Mouse (Mus musculus) granulocyte monocyte progenitor cell, adult 5-6 weeks (primary cell): ENCODE data around the gene Bbx. TPM values are rescaled to one million over a fixed set of nuclear protein-coding genes. Genes with fewer than 3 reads are reported as not detected.

ENCODE experiments used
- ATAC-seq: replicated peaks from 2 replicates; pipeline ENCODE4 v1.8.0; 2016; ENCODE audit warnings: mild to moderate bottlenecking, moderate TSS enrichment, inconsistent platforms; ENCODE audit not compliant: poor library complexity, severe bottlenecking
- total RNA-seq, 2 experiments: library from RNA; stranded (forward) in 1 of 2; stranded (reverse) in 1 of 2; fragments of 200-712, 200-1000 nt in 1 of 2; fragments of >200 nt in 1 of 2; fragmentation: Nextera tagmentation in 1 of 2; gene quantifications; 2 replicates each; pipeline ENCODE4 v1.2.3; 2014 to 2017

Gene Bbx
- total RNA-seq, 2 experiments from 2014 or later: 22.8 to 33.7 TPM

DNA sequence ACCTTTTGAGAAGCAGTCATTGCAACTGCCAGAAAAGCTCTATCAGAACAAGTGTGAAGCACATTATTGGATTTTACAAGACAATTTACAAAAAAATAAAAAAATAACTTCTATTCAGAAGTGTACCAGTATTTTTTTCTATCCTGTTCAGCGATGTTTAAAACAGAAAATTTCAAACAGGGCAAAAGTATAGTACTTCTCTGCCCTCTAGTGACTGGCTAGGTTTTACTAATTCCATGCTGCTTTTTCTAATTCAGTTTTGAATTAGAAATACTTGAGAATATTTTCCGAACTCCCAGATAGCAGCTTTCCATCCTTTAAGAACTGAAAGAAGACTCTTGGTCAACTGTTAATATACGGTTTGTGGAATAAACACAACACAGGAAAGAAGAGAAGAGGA is 110.8 kb downstream of the Bbx start:
- no peak for ATAC-seq

DNA sequence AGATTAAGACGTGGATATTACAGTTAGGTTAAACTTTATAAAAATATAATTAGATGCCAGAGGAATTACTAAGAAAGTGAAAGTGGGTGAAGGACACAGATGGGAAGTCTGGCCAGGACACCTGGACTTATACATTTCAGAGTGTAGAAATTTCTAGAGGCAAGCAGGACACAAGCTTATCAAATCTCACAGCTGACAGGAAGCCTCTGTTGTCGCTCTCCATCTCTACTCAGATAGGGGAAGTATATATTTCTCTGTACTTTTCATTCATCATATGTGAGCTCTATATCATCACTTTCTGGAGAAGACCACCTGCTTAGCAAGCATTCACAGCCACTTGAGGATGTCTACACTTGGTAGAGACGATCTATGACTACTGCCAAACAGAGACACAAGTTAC is 113.9 kb downstream of the Bbx start:
- ATAC-seq: no peak

DNA sequence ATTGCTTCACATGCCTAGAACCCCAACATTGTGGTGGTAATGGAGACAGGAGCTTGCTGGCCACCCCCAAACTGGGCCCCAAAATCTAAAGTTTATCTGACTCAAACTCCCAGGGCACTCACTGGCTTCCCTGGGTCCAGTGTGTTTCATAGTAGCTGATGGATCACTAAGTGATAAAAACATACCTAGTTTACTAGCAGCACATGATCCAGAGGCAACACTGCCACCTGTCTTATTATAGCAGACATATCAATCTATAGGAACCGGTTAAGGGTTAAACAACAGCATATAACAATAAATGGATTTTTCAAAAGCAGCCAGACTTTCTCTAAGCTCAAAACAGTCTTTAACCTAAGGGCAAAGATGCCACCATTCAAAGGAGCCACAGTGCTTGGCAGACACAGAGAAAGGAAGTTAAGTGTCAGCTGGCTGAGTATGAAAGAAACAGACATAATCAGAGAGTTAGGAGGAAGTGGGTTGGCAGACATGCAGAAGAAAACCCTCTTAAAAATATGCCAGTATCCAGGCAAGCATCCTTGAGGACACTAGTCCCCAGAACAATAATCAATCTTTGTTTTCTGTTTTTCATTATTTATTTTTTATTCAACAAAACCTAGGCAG is 116.7 kb downstream of the Bbx start:
- ATAC-seq: 0 out of 2 replicates have a peak, but pooled peaks have one; percentile 14

DNA sequence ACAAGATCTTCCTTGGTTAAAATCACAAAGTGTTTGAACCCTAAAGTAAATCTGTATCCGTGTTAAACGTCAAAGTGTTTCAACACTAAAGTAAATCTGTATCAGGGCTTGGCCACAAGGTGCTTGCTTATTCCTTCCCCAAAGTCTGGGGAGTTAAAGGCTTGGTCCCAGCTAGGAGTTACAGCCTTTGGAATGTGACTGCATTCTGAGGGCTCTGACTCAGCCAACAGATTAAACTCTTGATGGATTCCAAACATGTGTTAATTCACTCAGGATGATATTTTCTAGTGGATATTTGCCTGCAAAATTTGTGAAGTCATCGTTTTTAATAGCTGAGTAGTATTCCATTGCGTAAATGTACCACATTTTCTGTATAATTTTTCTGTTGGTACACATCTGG is 120.6 kb downstream of the Bbx start:
- ATAC-seq: no peak

DNA sequence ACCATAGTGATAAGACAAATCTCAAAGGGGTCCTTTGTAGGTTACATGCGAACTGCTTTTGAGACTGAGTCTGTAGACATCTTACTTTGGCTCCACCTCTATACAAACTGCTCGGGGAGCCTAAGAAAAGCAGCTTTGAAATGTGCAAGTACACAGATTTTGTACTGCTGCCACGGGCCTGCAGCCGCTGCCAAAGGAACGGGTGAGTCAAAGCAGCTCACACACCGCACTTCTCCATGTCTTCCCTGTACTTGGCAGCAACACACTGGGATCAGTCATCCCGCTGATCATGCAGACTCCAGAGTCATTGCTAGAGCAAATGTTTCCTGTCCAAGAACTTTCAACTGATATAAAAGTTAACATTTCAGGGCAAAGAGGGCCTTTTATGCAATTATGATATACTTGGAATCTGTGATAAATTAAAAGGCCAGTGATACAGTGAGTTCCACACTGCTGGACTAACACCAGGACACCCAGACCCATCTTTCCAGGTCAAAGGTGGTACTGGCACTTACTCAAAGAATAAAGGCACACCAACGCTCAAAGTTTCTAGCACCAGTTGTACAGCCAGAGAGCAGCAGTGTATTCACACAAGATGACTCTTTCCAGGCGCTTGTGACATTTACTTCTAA is 122.7 kb downstream of the Bbx start:
- ATAC-seq: no peak

DNA sequence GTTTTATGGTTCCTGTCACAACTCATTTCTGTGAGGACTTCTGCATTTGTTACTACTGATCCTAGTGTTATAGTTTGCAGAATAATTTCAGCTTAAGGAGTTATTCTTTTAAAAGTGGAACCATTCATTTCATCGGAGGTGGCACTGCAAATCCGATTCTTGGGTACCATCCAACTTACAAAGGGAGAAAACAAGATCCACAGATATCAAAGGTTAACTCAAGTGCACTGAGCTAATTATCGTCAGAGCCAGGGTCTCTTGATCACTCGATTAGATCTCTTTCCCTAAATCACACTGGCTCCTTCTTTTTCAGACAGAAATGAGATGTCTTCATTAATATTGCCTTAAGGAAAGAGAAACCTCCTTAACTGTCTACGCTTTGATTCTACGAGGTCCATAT is 123.9 kb downstream of the Bbx start:
- no peak for ATAC-seq

DNA sequence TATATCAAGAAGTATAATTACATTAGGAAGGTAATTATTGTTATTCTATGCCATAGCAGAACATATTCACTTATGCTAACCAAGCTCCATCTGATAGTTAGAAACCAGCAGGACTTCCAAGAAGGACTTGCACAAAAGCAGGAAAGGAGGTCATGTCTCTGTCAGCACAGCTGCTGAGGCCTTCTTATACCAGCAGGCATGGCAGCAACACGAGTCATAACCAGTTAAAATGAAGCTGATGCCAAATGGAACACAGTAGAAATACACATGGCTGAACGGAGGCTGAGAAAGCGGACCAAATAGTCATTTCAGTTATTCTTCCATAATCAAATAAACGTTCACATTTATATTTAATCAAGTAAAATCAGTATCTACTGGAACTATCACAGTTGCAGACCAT is 125.0 kb downstream of the Bbx start:
- no peak for ATAC-seq

DNA sequence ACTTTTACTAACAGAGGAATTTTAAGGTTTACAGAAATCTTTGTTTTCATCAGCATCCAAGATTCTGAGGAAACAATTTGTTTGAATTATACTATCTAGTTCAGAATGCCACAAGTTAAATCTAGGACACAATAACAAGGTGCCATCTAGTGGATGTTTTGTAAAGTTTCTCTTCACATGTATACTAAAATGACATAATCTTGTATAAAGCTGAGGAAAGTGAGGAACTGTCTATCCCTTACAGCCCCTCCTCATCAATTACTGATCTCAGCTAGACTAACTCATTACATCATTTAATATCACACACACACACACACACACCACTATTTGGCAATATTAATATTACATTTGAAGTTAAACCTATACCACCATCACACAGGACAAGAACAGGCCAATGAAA is 125.5 kb downstream of the Bbx start:
- peak; percentile 40; the same call in 1 of the 2 replicates for ATAC-seq

DNA sequence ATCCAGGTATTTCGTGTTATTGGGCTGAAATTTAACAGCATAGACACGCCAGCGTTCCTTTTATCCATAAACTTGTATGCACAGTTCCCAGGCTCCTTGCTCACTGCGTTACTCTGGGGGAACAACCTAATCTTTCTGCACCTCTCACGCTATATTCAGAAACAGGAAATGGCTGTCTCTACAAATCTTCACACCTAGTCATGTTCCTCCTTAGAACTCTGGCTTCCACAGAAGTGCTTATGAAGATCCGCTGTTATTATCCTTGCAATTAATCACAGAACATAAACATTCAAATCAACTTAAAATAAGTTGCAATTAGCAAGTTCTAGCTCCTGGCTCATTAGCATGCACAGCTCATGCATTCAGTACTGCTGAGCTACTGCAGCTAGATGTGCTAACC is 127.0 kb downstream of the Bbx start:
- no peak for ATAC-seq

DNA sequence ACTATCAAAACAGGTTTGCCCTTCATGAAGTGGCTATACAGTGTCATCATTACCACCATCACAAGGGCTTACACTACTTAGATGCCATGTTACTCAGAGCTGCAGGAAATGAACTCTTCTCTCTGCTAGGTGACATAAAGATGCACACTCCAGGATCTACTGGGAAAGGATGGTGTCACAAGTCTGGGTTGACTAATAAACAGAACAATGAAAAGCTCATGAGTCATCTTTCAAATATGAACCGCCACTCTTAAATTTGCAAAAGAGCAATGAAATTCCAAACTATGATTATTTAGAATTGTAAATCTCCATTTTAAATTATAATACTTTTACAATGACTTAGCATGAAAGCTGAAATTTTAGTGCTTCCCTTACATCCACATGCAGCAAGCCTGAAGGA is 129.6 kb downstream of the Bbx start:
- ATAC-seq: no peak

DNA sequence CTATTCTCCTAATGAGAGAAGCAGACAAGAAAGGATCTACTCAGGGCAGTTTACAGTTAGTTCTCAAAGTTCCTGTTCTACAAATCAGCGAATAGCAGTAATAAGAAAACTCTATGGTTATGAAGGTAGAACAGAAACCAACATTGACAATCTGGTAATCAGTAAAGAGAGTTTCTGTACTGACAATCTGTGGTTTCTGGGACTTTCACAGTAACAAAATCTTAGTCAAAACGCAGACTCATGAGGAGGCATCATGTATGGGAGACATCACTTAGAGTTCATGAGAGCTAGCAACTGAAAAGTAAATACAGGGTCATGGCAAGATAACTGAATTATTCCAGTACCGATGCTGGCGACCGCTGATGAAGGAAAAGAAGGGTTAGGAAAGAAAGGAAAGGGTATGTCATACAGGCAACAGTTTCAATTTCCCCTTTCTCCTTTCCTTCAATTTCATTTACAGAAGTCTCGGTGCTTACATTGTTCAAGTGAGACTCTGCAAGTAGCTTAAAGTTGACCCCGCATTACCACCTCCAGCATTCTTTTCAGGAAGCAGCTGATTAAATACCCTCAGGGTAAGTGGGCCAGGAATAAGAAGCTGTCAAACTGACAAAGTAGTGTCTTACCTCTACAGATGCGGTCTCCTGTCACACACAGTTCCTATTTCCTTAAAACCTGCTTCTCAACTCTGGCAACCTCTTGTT is 133.3 kb downstream of the Bbx start:
- peak; percentile 82 for ATAC-seq

DNA sequence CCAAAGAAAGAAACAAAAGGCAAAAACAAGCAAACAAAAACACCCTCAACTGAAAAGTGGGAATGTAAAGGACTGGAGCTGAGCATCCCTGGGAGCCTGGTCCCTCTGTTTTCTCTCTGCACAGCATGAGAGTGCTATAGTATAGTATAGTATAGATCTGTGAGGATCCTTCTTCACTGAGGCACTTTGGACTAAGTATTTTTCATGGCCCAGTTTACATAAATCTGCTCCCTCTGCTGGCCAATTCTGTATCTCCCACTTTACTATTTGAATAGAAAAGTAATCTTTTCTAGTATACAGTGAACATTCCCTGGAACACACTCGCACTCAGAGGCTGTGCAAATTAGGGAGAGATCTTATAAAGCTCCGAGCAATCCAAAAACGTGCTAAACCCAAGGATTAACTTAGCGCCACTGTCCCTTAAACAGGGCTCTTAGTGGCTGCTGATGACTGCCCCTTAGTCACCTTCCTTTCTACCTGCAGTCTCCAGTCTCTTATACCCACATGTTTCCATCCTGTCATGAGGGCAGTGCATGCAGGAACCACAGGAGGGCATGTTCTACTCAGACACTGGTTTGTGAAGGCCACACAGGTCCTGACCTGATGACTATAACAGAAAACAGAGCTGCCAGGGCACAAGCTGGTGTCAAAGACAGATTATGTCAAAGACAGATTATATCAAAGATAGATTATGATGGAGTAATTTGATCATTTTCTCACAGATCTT is 138.5 kb downstream of the Bbx start:
- ATAC-seq: no peak

DNA sequence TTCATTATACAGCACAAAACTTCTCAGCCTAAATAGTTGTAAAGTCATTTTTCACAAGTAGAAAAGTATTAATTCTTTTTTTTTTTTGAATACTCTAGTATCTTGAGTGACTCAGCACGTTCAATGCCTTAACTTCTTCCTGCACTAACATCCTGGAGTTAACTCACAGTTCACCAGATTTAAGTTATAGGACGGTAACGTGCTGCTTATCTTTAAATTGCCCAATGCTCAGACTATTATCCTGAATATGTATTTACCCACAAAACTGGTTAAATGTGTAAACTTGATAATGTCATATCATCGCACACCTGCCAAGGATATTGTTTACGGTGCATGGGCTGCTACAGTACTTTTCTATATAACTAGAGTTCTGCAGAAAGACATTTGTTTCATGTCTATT is 139.4 kb downstream of the Bbx start:
- no peak for ATAC-seq

DNA sequence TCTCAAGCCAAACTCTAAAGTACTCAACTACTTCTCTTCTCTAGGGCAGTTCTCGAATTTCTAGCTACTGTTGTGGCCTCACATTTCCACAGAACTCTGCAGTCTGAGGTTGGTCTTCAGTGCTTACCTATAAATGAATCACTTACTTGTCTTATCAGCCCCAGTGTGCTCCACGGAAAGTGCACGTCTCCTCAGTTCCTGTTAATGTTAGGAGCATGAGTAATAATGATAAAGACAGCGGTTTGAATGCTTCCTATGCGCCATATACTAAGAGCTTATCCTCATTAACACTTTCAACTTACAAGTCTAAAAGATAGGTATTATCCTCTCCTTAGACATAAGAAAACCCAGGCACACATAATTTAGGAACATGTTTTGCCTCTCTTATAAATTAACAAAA is 142.4 kb downstream of the Bbx start:
- ATAC-seq: no peak

DNA sequence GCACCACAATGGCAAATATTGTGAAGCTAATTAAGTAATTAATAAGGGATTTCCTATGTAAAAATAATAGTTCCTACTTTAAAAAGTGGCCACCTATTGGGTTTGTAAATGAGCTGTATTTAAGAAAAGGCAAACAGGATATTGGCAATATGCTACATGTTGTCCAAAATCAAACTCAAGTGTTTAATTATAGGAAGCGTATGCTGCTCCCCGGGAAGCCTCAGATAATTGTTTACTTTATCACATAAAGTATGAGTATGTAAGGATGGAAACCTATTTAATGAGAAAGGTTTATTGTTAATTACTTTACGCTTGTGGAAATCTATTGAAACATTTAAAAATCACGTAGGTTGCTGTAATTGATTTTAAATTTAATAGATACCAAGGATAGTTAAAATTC is 159.4 kb downstream of the Bbx start:
- ATAC-seq: no peak

DNA sequence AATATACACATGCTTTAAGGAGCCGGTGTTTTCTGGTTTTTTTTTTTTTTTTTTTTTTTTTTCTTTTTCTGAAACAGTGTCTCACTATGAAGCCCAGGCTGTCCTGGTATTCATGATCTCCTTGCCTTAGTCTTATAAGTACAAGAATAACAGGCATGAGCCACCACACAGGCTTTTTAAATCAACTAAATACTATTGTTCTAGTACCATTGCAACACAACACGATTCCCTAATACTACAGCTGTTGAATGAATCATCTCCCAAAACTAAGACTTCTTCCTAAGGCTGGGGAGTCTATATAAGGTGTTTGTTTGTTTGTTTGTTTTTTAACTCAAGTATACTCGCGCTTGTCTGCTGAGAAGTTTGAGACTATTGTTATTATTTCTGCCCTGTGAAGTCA is 169.5 kb downstream of the Bbx start:
- ATAC-seq: no peak

DNA sequence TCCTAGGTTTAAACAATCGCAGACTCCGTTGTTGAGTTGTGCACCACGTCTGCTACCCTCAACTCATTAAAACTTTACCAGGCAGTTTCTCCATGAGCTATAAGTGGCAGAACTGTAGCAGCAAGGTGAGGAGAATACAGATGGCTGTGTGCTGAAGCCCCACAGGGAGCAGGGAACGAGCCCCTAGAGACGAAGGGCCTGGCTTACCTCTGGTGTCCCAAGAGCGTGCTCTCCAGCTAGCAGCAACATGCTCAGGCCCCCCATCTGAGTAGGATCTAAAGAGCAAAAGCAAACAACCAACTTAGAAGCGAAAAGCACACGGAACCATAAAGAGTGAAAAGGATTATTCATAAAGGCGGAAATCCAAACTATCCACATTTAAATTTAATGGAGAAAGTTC is 170.0 kb downstream of the Bbx start:
- no peak for ATAC-seq

DNA sequence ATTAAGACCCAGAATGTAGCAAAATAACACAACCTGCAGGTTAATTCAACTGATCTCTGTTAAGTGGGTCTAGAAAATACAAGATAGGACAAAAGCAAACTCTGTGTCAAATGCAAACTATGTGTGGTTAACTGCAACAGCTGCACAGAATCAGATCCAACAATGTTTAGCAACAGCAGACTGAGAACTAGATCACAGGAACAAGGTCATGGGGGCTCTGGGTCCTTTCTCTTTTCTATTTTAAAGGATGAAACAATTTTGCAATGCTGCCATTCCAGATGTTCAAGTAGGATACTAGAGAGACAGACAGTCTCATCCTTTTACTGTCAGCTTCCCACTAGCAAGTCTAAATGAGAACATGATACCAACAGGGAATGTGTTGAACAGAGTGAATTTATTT is 170.4 kb downstream of the Bbx start:
- ATAC-seq: no peak

DNA sequence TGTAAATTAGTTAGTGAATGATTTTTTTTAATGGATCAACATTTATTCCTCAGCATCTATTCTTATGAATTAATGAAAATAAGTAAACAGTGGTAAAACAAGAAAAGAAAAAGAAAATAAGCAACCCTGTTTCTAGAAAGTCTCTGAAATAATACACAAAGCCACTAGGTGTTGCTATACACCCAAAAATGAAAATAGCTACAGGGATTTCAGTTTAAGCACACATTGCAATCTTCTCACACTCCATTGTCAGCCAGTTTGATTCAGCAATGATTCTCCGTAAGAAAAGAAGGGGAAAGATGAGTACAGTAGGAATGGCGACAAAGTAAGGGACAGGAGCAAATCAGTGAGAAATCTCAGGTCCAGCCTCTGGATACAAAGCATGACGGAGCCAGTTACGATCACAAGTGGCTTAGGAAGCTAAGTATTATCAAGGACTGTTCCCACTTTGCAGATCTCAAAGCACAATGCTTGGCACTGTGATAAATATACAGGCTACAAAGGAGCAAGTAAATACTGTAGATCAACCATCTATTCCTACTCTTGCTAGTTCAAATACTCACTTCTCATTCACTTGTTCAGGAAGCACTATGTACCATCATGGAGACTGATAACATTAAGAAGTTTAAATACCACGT is 177.5 kb downstream of the Bbx start:
- ATAC-seq: peak; percentile 33; the same call in 1 of the 2 replicates

DNA sequence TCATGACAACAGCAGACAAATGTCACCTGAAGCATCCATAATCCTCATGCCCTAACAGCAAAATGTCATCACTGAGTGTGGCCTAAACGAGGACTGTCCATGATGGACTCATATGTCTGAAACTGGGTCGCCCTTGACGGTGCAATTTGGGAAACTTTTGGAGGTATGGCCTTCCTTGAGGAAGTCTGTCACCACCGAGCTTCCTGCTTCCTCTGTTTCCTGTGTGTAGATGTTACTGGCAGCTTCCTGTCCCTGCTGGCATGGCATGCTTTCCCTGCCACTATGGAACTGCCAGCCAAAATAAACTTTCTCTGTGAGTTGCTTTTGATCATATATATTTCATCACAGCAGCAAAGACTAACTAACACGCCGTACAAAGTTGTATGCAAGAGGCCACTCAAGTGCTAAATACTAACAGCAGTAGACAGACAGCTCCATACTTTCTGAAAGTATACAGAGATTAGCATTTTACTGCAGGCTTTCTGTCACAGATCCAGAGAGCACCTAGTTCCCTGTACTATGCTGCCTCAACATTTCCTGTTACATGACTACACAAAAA is 180.7 kb downstream of the Bbx start:
- ATAC-seq: peak; percentile 40; the same call in 1 of the 2 replicates
